Mouse (Mus musculus): ENCODE data around the gene Sp6. TPM values are rescaled to one million over a fixed set of nuclear protein-coding genes. Genes with fewer than 3 reads are reported as not detected.

Sp6 gene
- polyA plus RNA-seq, 1 experiment: 1.4 TPM

- H3K4me1 ChIP-seq (ENCODE audit: control insufficient read depth, insufficient read depth, low read length): peaks cover 3% of the 10 kb centered on the region
- DNase-seq: no peak
- TF ChIP-seq CTCF (IDR thresholded peaks at IDR 0.05; ENCODE audit: borderline replicate concordance, insufficient read depth, low read depth, low read length) (no peak), POLR2A (IDR thresholded peaks at IDR 0.05; ENCODE audit: borderline replicate concordance, insufficient read depth, low read length) (no peak)
- H3K4me3 ChIP-seq (replicated peaks; ENCODE audit: insufficient read depth, low read depth, low read length): peak within 1 kb of the TSS; percentile 28
- H3K27ac ChIP-seq (ENCODE audit: insufficient read depth, low read length): no peak within 1 kb of the TSS
- 76% methylated on average over 7 of the region's 7 CpGs for WGBS
- no peaks in the 10 kb centered on the region for H3K27me3 ChIP-seq (ENCODE audit: control insufficient read depth, insufficient read depth, low read length)
Observed at GRCm38 (mm10) chr11:96982859-96983258, 30.3 kb upstream of the Sp6 start, which contains the start of gene Sp2. Sp2 (minus strand) TSS chr11:96982959.

GRCm38 (mm10) chr11:96984903-96985302, 28.3 kb upstream of the Sp6 start:
- WGBS: 31% methylated on average over 4 of the region's 4 CpGs
- no peak for DNase-seq
- H3K27me3 ChIP-seq (ENCODE audit: control insufficient read depth, insufficient read depth, low read length): no peaks in the 10 kb centered on the region

GRCm38 (mm10) chr11:96986463-96986862, 26.7 kb upstream of the Sp6 start:
- no peaks in the 10 kb centered on the region for H3K27me3 ChIP-seq (ENCODE audit: control insufficient read depth, insufficient read depth, low read length)
- 33% methylated on average over 3 of the region's 3 CpGs for WGBS

More at GRCm38 (mm10) chr11:96984903-96985302, 28.3 kb upstream of the Sp6 start:
- H3K4me1 ChIP-seq (ENCODE audit: control insufficient read depth, insufficient read depth, low read length): no peaks in the 10 kb centered on the region
- H3K4me3 ChIP-seq (replicated peaks; ENCODE audit: insufficient read depth, low read depth, low read length): no peak overlapping the region
- no peak overlapping the region for H3K27ac ChIP-seq (ENCODE audit: insufficient read depth, low read length)
- TF ChIP-seq POLR2A (IDR thresholded peaks at IDR 0.05; ENCODE audit: borderline replicate concordance, insufficient read depth, low read length): no peak
- no peak for TF ChIP-seq CTCF (IDR thresholded peaks at IDR 0.05; ENCODE audit: borderline replicate concordance, insufficient read depth, low read depth, low read length)

GRCm38 (mm10) chr11:96987873-96988655, 25.1 kb upstream of the Sp6 start:
- H3K27me3 ChIP-seq (ENCODE audit: control insufficient read depth, insufficient read depth, low read length): no peaks in the 10 kb centered on the region
- H3K27ac ChIP-seq (ENCODE audit: insufficient read depth, low read length): no peak overlapping the region
- TF ChIP-seq CTCF (IDR thresholded peaks at IDR 0.05; ENCODE audit: borderline replicate concordance, insufficient read depth, low read depth, low read length) (no peak), POLR2A (IDR thresholded peaks at IDR 0.05; ENCODE audit: borderline replicate concordance, insufficient read depth, low read length) (no peak)
- H3K4me3 ChIP-seq (replicated peaks; ENCODE audit: insufficient read depth, low read depth, low read length): peak overlapping the region; percentile 28
- DNase-seq: no peak
- no peaks in the 10 kb centered on the region for H3K4me1 ChIP-seq (ENCODE audit: control insufficient read depth, insufficient read depth, low read length)
- 10% methylated on average over 31 of the region's 31 CpGs for WGBS

More at GRCm38 (mm10) chr11:96986463-96986862, 26.7 kb upstream of the Sp6 start:
- Histone ChIP-seq H3K27ac (ENCODE audit: insufficient read depth, low read length) (no peak overlapping the region), H3K4me1 (ENCODE audit: control insufficient read depth, insufficient read depth, low read length) (no peaks in the 10 kb centered on the region), H3K4me3 (replicated peaks; ENCODE audit: insufficient read depth, low read depth, low read length) (no peak overlapping the region)
- no peak for DNase-seq
- TF ChIP-seq POLR2A (IDR thresholded peaks at IDR 0.05; ENCODE audit: borderline replicate concordance, insufficient read depth, low read length): no peak
- TF ChIP-seq CTCF (IDR thresholded peaks at IDR 0.05; ENCODE audit: borderline replicate concordance, insufficient read depth, low read depth, low read length): no peak

GRCm38 (mm10) chr11:96991501-96991900, 21.7 kb upstream of the Sp6 start:
- no peaks in the 10 kb centered on the region for H3K27me3 ChIP-seq (ENCODE audit: control insufficient read depth, insufficient read depth, low read length)
- no peak for TF ChIP-seq CTCF (IDR thresholded peaks at IDR 0.05; ENCODE audit: borderline replicate concordance, insufficient read depth, low read depth, low read length)
- no peak for TF ChIP-seq POLR2A (IDR thresholded peaks at IDR 0.05; ENCODE audit: borderline replicate concordance, insufficient read depth, low read length)
- DNase-seq: no peak
- 83% methylated on average over 5 of the region's 5 CpGs for WGBS
- H3K4me3 ChIP-seq (replicated peaks; ENCODE audit: insufficient read depth, low read depth, low read length): no peak overlapping the region
- H3K27ac ChIP-seq (ENCODE audit: insufficient read depth, low read length): no peak overlapping the region
- H3K4me1 ChIP-seq (ENCODE audit: control insufficient read depth, insufficient read depth, low read length): no peaks in the 10 kb centered on the region

GRCm38 (mm10) chr11:96992722-96993311, 20.4 kb upstream of the Sp6 start:
- WGBS: 67% methylated on average over 8 of the region's 8 CpGs
- Histone ChIP-seq H3K27ac (ENCODE audit: insufficient read depth, low read length) (no peak overlapping the region), H3K4me3 (replicated peaks; ENCODE audit: insufficient read depth, low read depth, low read length) (no peak overlapping the region), H3K4me1 (ENCODE audit: control insufficient read depth, insufficient read depth, low read length) (no peaks in the 10 kb centered on the region), H3K27me3 (ENCODE audit: control insufficient read depth, insufficient read depth, low read length) (no peaks in the 10 kb centered on the region)
- DNase-seq: no peak
- no peak for TF ChIP-seq POLR2A (IDR thresholded peaks at IDR 0.05; ENCODE audit: borderline replicate concordance, insufficient read depth, low read length)
- no peak for TF ChIP-seq CTCF (IDR thresholded peaks at IDR 0.05; ENCODE audit: borderline replicate concordance, insufficient read depth, low read depth, low read length)

GRCm38 (mm10) chr11:96995031-96995430, 18.2 kb upstream of the Sp6 start:
- H3K4me1 ChIP-seq (ENCODE audit: control insufficient read depth, insufficient read depth, low read length): no peaks in the 10 kb centered on the region
- H3K27ac ChIP-seq (ENCODE audit: insufficient read depth, low read length): no peak overlapping the region
- TF ChIP-seq POLR2A (IDR thresholded peaks at IDR 0.05; ENCODE audit: borderline replicate concordance, insufficient read depth, low read length) (no peak), CTCF (IDR thresholded peaks at IDR 0.05; ENCODE audit: borderline replicate concordance, insufficient read depth, low read depth, low read length) (no peak)
- no peaks in the 10 kb centered on the region for H3K27me3 ChIP-seq (ENCODE audit: control insufficient read depth, insufficient read depth, low read length)
- no peak overlapping the region for H3K4me3 ChIP-seq (replicated peaks; ENCODE audit: insufficient read depth, low read depth, low read length)
- 50% methylated on average over 5 of the region's 5 CpGs for WGBS
- DNase-seq: no peak

Data from cerebellum, adult 2 months (tissue).